Mouse (Mus musculus) cortical plate, adult 2 months (tissue): Measurements from ENCODE around the gene Klrg1.

Experiments used
- CTCF ChIP-seq: fragments of 200-500 bp; IDR thresholded peaks from 2 replicates; pipeline ENCODE4 v1.5.1; 2011; ENCODE audit warnings: mild to moderate bottlenecking, control low read depth, low read length; ENCODE audit not compliant: insufficient read depth; ENCODE audit errors: extremely low read depth
- POLR2A ChIP-seq: fragments of 200-500 bp; IDR thresholded peaks from 2 replicates; pipeline ENCODE4 v1.6.1; 2011; ENCODE audit warnings: mild to moderate bottlenecking, low read length, control low read depth; ENCODE audit not compliant: insufficient read depth; ENCODE audit errors: extremely low read depth

GRCm38 (mm10) chr6:122293121-122293520 lies 10.4 kb upstream of the Klrg1 start:
- no peak for TF ChIP-seq POLR2A
- TF ChIP-seq CTCF: no peak
